Mouse (Mus musculus) MEL (cell line): ENCODE data around the gene Slc7a6os. TPM values are rescaled to one million over a fixed set of nuclear protein-coding genes. Genes with fewer than 3 reads are reported as not detected.

ENCODE experiments used
- DNase-seq: peaks from one replicate; pipeline ENCODE4 v3.0.0; 2011; ENCODE audit warnings: low read depth, low spot score
- H3K27ac ChIP-seq: 2 replicates; pipeline ENCODE4 v1.5.1; 2012; ENCODE audit warnings: low read depth, mild to moderate bottlenecking, control low read depth, low read length, moderate library complexity; ENCODE audit not compliant: control insufficient read depth
- H3K27me3 ChIP-seq, 2 experiments: fragments of 150-350 bp in 1 of 2; sonication (generic) in 1 of 2; 2 replicates each; pipeline ENCODE4 v1.6.1; 2012; ENCODE audit warnings: low read length in 2 of 2, mild to moderate bottlenecking in 2 of 2, improper control_type of control experiment in 1 of 2, moderate library complexity in 1 of 2; ENCODE audit not compliant: insufficient read depth in 2 of 2, control insufficient read depth in 1 of 2
- H3K36me3 ChIP-seq, 2 experiments: 2 replicates each; pipeline ENCODE4 v1.6.1; 2012 to 2014; ENCODE audit warnings: low read length in 2 of 2, improper control_type of control experiment in 1 of 2, inconsistent platforms in 1 of 2, mild to moderate bottlenecking in 1 of 2; ENCODE audit not compliant: insufficient read depth in 2 of 2, control insufficient read depth in 1 of 2
- H3K4me1 ChIP-seq, 2 experiments: fragments of 150-350 bp in 1 of 2; sonication (generic) in 1 of 2; 2 replicates each; pipeline ENCODE4 v1.6.1; 2012; ENCODE audit warnings: low read length in 2 of 2, improper control_type of control experiment in 1 of 2, mild to moderate bottlenecking in 1 of 2; ENCODE audit not compliant: insufficient read depth in 2 of 2, control insufficient read depth in 1 of 2
- H3K4me3 ChIP-seq, 2 experiments: fragments of 150-350 bp in 1 of 2; sonication (generic) in 1 of 2; 2 replicates each; pipeline ENCODE4 v1.5.1; 2012; ENCODE audit warnings: low read depth in 2 of 2, low read length in 2 of 2, mild to moderate bottlenecking in 2 of 2, moderate library complexity in 2 of 2, control low read depth in 1 of 2, improper control_type of control experiment in 1 of 2; ENCODE audit not compliant: control insufficient read depth in 1 of 2, insufficient read depth in 1 of 2
- H3K79me2 ChIP-seq: 2 replicates; pipeline ENCODE4 v1.6.1; 2012; ENCODE audit warnings: mild to moderate bottlenecking, low read length, moderate library complexity; ENCODE audit not compliant: control insufficient read depth, poor library complexity, insufficient read depth
- H3K9ac ChIP-seq: 2 replicates; pipeline ENCODE4 v1.6.1; 2012; ENCODE audit warnings: low read depth, mild to moderate bottlenecking, control low read depth, low read length, moderate library complexity; ENCODE audit not compliant: control insufficient read depth, poor library complexity, severe bottlenecking
- H3K9me3 ChIP-seq: fragments of 150-350 bp; sonication (generic); replicated peaks from 2 replicates; pipeline ENCODE4 v1.6.1; 2012; ENCODE audit warnings: mild to moderate bottlenecking, low read length, improper control_type of control experiment, moderate library complexity; ENCODE audit not compliant: insufficient read depth
- CHD1 ChIP-seq: IDR thresholded peaks from 2 replicates; pipeline ENCODE4 v1.6.1; 2012; ENCODE audit warnings: low read depth, mild to moderate bottlenecking, inconsistent platforms, low read length, improper control_type of control experiment
- E2F4 ChIP-seq: IDR thresholded peaks from 2 replicates; pipeline ENCODE4 v1.6.1; 2011; ENCODE audit warnings: low read depth, low read length, improper control_type of control experiment, borderline replicate concordance
- ELF1 ChIP-seq: IDR thresholded peaks from 2 replicates; pipeline ENCODE4 v1.6.1; 2014; ENCODE audit warnings: low read depth, mild to moderate bottlenecking, inconsistent platforms, low read length, improper control_type of control experiment, moderate library complexity
- EP300 ChIP-seq, 2 experiments: IDR thresholded peaks; 2 replicates each; pipeline ENCODE4 v1.6.1; 2011; ENCODE audit warnings: improper control_type of control experiment in 2 of 2, low read length in 2 of 2, low read depth in 1 of 2, mild to moderate bottlenecking in 1 of 2
- ETS1 ChIP-seq: IDR thresholded peaks from 2 replicates; pipeline ENCODE4 v1.6.1; 2012; ENCODE audit warnings: low read depth, mild to moderate bottlenecking, inconsistent platforms, low read length, improper control_type of control experiment, moderate library complexity
- GATA1 ChIP-seq: IDR thresholded peaks from 2 replicates; pipeline ENCODE4 v1.6.1; 2011; ENCODE audit warnings: low read depth, low read length, improper control_type of control experiment
- JUND ChIP-seq: IDR thresholded peaks from 2 replicates; pipeline ENCODE4 v1.6.1; 2011; ENCODE audit warnings: low read depth, mild to moderate bottlenecking, improper control_type of control experiment, low read length
- KAT2A ChIP-seq: conservative IDR thresholded peaks from 2 replicates; pipeline ENCODE4 v1.6.1; 2012; ENCODE audit warnings: low read depth, low read length, improper control_type of control experiment, inconsistent platforms
- MAFK ChIP-seq: IDR thresholded peaks from 2 replicates; pipeline ENCODE4 v1.6.1; 2011; ENCODE audit warnings: low read depth, mild to moderate bottlenecking, low read length, improper control_type of control experiment, borderline replicate concordance
- MAX ChIP-seq: IDR thresholded peaks from 2 replicates; pipeline ENCODE4 v1.6.1; 2011; ENCODE audit warnings: low read length, improper control_type of control experiment
- MYC ChIP-seq: IDR thresholded peaks from 2 replicates; pipeline ENCODE4 v1.6.1; 2011; ENCODE audit warnings: low read depth, mild to moderate bottlenecking, low read length, improper control_type of control experiment, moderate library complexity
- NRF1 ChIP-seq: IDR thresholded peaks from 2 replicates; pipeline ENCODE4 v1.6.1; 2014; ENCODE audit warnings: low read depth, mild to moderate bottlenecking, inconsistent platforms, low read length, improper control_type of control experiment, moderate library complexity; ENCODE audit not compliant: poor library complexity, insufficient read depth, severe bottlenecking
- POLR2A ChIP-seq, 2 experiments: IDR thresholded peaks; 2 replicates each; pipeline ENCODE4 v1.6.1; 2011 to 2012; ENCODE audit warnings: low read length in 2 of 2, mild to moderate bottlenecking in 2 of 2, control low read depth in 1 of 2, improper control_type of control experiment in 1 of 2, low read depth in 1 of 2, moderate library complexity in 1 of 2; ENCODE audit not compliant: control insufficient read depth in 1 of 2, insufficient read depth in 1 of 2, poor library complexity in 1 of 2
- RAD21 ChIP-seq: IDR thresholded peaks from 2 replicates; pipeline ENCODE4 v1.6.1; 2011; ENCODE audit warnings: mild to moderate bottlenecking, low read depth, low read length, improper control_type of control experiment
- SIN3A ChIP-seq: IDR thresholded peaks from 2 replicates; pipeline ENCODE4 v1.6.1; 2012; ENCODE audit warnings: low read length, improper control_type of control experiment, inconsistent platforms
- SMC3 ChIP-seq: IDR thresholded peaks from 2 replicates; pipeline ENCODE4 v1.6.1; 2011; ENCODE audit warnings: low read depth, low read length, improper control_type of control experiment
- TAL1 ChIP-seq: IDR thresholded peaks from 2 replicates; pipeline ENCODE4 v1.6.1; 2012; ENCODE audit warnings: mild to moderate bottlenecking, inconsistent platforms, low read length, moderate library complexity, mixed read lengths
- UBTF ChIP-seq: IDR thresholded peaks from 2 replicates; pipeline ENCODE4 v1.6.1; 2012; ENCODE audit warnings: low read depth, mild to moderate bottlenecking, inconsistent platforms, low read length, improper control_type of control experiment, moderate library complexity, borderline replicate concordance; ENCODE audit not compliant: insufficient read depth
- USF1 ChIP-seq: IDR thresholded peaks from 2 replicates; pipeline ENCODE4 v1.6.1; 2014; ENCODE audit warnings: low read depth, mild to moderate bottlenecking, inconsistent platforms, low read length, improper control_type of control experiment, moderate library complexity
- USF2 ChIP-seq, 2 experiments: IDR thresholded peaks; 2 replicates each; pipeline ENCODE4 v1.6.1; 2011 to 2012; ENCODE audit warnings: improper control_type of control experiment in 2 of 2, low read length in 2 of 2, borderline replicate concordance in 1 of 2, inconsistent platforms in 1 of 2, low read depth in 1 of 2, mild to moderate bottlenecking in 1 of 2; ENCODE audit not compliant: insufficient read depth in 1 of 2
- ZC3H11A ChIP-seq: IDR thresholded peaks from 2 replicates; pipeline ENCODE4 v1.6.1; 2012; ENCODE audit warnings: low read depth, mild to moderate bottlenecking, inconsistent platforms, low read length, improper control_type of control experiment
- ZKSCAN1 ChIP-seq: IDR thresholded peaks from 2 replicates; pipeline ENCODE4 v1.6.1; 2012; ENCODE audit warnings: low read depth, mild to moderate bottlenecking, inconsistent platforms, low read length, improper control_type of control experiment, moderate library complexity
- ZMIZ1 ChIP-seq: IDR thresholded peaks from 2 replicates; pipeline ENCODE4 v1.6.1; 2012; ENCODE audit warnings: low read depth, mild to moderate bottlenecking, inconsistent platforms, low read length, improper control_type of control experiment, moderate library complexity
- ZNF384 ChIP-seq: IDR thresholded peaks from 2 replicates; pipeline ENCODE4 v1.6.1; 2012; ENCODE audit warnings: low read depth, mild to moderate bottlenecking, inconsistent platforms, low read length, improper control_type of control experiment
- polyA plus RNA-seq, 2 experiments: library from polyadenylated mRNA; stranded (reverse) in 1 of 2; unstranded in 1 of 2; fragments of >175 nt in 1 of 2; fragments of >200 nt in 1 of 2; gene quantifications; 2 replicates each; pipeline versions ENCODE4 v1.2.1 to v1.2.4; 2012; ENCODE audit warnings: low replicate concordance in 2 of 2, low read depth in 1 of 2; ENCODE audit not compliant: insufficient read length in 2 of 2, insufficient read depth in 1 of 2, missing spikeins in 1 of 2
- total RNA-seq: library from RNA; depleted of rRNA; stranded (reverse); fragments of 300-350 nt; gene quantifications from 2 replicates; pipeline ENCODE4 v1.2.3, GENCODE M21; 2012

Gene Slc7a6os
- total and polyA plus RNA-seq, 3 experiments: 52.0 to 53.6 TPM; not detected in 1

- TF ChIP-seq NRF1 (no peak), JUND (no peak), SMC3 (peak; percentile 79), CHD1 (no peak), SIN3A (peak; percentile 52), ELF1 (no peak), RAD21 (peak; percentile 72), GATA1 (no peak), MAFK (no peak), KAT2A (no peak), MAX (no peak), UBTF (no peak), EP300 (IDR thresholded peaks at IDR 0.05; ENCODE audit: low read depth in 1 of 2, low read length in 2 of 2) (no peak), TAL1 (no peak), ZMIZ1 (no peak), E2F4 (no peak)
Measured at GRCm38 (mm10) chr8:106165460-106165859, 45.3 kb downstream of the Slc7a6os start (continued).

- Histone ChIP-seq H3K4me3 (no peak overlapping the region), H3K36me3 (peaks cover 0 to 8% of the 10 kb centered on the region in 2 experiments; a peak in 2 of 4 replicates), H3K9me3 (no peaks in the 10 kb centered on the region), H3K79me2 (no peaks in the 10 kb centered on the region; the same call in 1 of the 2 replicates)
- TF ChIP-seq ZKSCAN1 (no peak), USF1 (no peak), ZNF384 (no peak), USF2 (IDR thresholded peaks at IDR 0.05; ENCODE audit: borderline replicate concordance in 1 of 2, insufficient read depth in 1 of 2, low read depth in 1 of 2, low read length in 2 of 2) (no peak), SIN3A (no peak), MYC (no peak), ZC3H11A (no peak), E2F4 (no peak), ETS1 (no peak), TAL1 (no peak), POLR2A (IDR thresholded peaks at IDR 0.05; ENCODE audit: control insufficient read depth in 1 of 2, insufficient read depth in 1 of 2, low read depth in 1 of 2, low read length in 2 of 2, poor library complexity in 1 of 2) (no peak), GATA1 (no peak)
- TF ChIP-seq, all 39 proteins: peak for 0
- H3K27me3 ChIP-seq: no peaks in the 10 kb centered on the region
- DNase-seq: no peak
- no peak overlapping the region for H3K9ac ChIP-seq
- peaks cover 3 to 8% of the 10 kb centered on the region in 2 experiments; a peak in 3 of 4 replicates for H3K4me1 ChIP-seq
- no peak overlapping the region for H3K27ac ChIP-seq
Measured at GRCm38 (mm10) chr8:106163251-106163650, 47.5 kb downstream of the Slc7a6os start.
